Mouse (Mus musculus) cerebellum, adult 2 months (tissue): Measurements from ENCODE around the gene Sh3d19.

ENCODE experiments used
- CTCF ChIP-seq: fragments of 200-500 bp; IDR thresholded peaks from 2 replicates; pipeline ENCODE4 v1.5.1; 2011; ENCODE audit warnings: low read depth, mild to moderate bottlenecking, control low read depth, low read length, moderate library complexity, borderline replicate concordance; ENCODE audit not compliant: insufficient read depth
- POLR2A ChIP-seq: fragments of 200-500 bp; IDR thresholded peaks from 2 replicates; pipeline ENCODE4 v1.6.1; 2011; ENCODE audit warnings: low read length, control low read depth, borderline replicate concordance; ENCODE audit not compliant: insufficient read depth

DNA sequence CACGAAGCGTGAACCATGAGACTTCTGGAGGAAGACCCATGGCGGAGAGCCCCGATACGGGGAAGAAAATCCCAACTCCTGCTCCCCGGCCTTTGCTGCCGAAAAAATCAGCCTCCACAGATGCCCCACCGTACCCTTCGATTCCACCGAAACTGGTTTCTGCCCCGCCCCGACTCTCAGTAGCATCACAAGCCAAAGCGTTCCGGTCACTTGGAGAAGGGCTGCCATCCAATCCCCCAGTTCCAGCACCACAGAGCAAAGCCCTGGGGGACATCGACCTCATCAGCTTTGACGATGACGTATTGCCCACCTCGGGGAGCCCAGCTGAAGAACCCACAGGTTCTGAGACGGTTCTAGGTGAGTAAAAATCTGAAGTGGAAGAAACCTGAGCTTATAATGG lies 114.1 kb downstream of the Sh3d19 start:
- no peak for TF ChIP-seq CTCF
- TF ChIP-seq POLR2A, result no peak
